ENCODE assay signal across 27 mouse cellular contexts in genomic region chr11:31974826-31975225, GRCm38 (mm10). TPM values are rescaled to one million over a fixed set of nuclear protein-coding genes. Genes with fewer than 3 reads are reported as not detected.
A peak's percentile ranks its signal among the peaks of the same experiment; 100 is the strongest.
DNase-seq lines count a peak whose midpoint lies in the region; ATAC-seq and TF ChIP-seq lines count a peak whose summit lies in the region.
"Had no signal": no experiment of that assay in that cellular context is flagged by ENCODE, and none has a peak within 500 bp of the region (broad histone marks: within the 10 kb centered on the region; RNA-seq: fewer than 3 reads in every experiment).

No protein-coding gene starts in this region.

- no peaks in the 10 kb centered on the region for H3K36me3 ChIP-seq in kidney, embryonic 15.5 days
- H3K36me3 ChIP-seq in lung, postnatal 0 days (ENCODE audit: insufficient read depth, low read length): no peaks in the 10 kb centered on the region
- H3K36me3 ChIP-seq in intestine, embryonic 14.5 days (ENCODE audit: control insufficient read depth, insufficient read depth, low read length): no peaks in the 10 kb centered on the region
- no peaks in the 10 kb centered on the region for H3K36me3 ChIP-seq in stomach, embryonic 15.5 days
- H3K36me3 ChIP-seq: embryonic facial prominence, embryonic 10.5 days; forebrain, embryonic 10.5 days; G1E; hindbrain, embryonic 15.5 days; lung, embryonic 15.5 days had no signal

- TF ChIP-seq CTCF in lung, postnatal 0 days (IDR thresholded peaks at IDR 0.05): no peak

- no peak overlapping the region for H3K4me2 ChIP-seq in kidney, embryonic 15.5 days
- H3K4me2 ChIP-seq in lung, postnatal 0 days (replicated peaks; ENCODE audit: low read depth, low read length): no peak overlapping the region
- no peak overlapping the region for H3K4me2 ChIP-seq in intestine, embryonic 14.5 days (ENCODE audit: low read length)
- H3K4me2 ChIP-seq in stomach, embryonic 15.5 days: no peak overlapping the region
- H3K4me2 ChIP-seq: hindbrain, embryonic 15.5 days; liver, embryonic 11.5 days; lung, embryonic 15.5 days had no signal

- no peak overlapping the region for H3K9ac ChIP-seq in kidney, embryonic 15.5 days
- H3K9ac ChIP-seq in lung, postnatal 0 days (replicated peaks; ENCODE audit: low read depth): no peak overlapping the region
- no peak overlapping the region for H3K9ac ChIP-seq in intestine, embryonic 14.5 days (ENCODE audit: low read length)
- H3K9ac ChIP-seq in stomach, embryonic 15.5 days: no peak overlapping the region
- H3K9ac ChIP-seq: hindbrain, embryonic 15.5 days; lung, embryonic 15.5 days had no signal

- no peak overlapping the region for H3K27ac ChIP-seq in kidney, embryonic 15.5 days
- H3K27ac ChIP-seq in lung, postnatal 0 days (ENCODE audit: low read length): no peak overlapping the region
- H3K27ac ChIP-seq in intestine, embryonic 14.5 days (ENCODE audit: low read depth): no peak overlapping the region
- H3K27ac ChIP-seq in stomach, embryonic 15.5 days: no peak overlapping the region; the same call in 1 of the 2 replicates
- H3K27ac ChIP-seq: embryonic facial prominence, embryonic 10.5 days; forebrain, embryonic 10.5 days; hindbrain, embryonic 15.5 days; lung, embryonic 15.5 days had no signal

- no peaks in the 10 kb centered on the region for H3K27me3 ChIP-seq in kidney, embryonic 15.5 days
- H3K27me3 ChIP-seq in lung, postnatal 0 days (replicated peaks; ENCODE audit: insufficient read depth, low read length): no peaks in the 10 kb centered on the region
- no peaks in the 10 kb centered on the region for H3K27me3 ChIP-seq in intestine, embryonic 14.5 days (replicated peaks; ENCODE audit: control insufficient read depth, insufficient read depth, low read length)
- H3K27me3 ChIP-seq in stomach, embryonic 15.5 days (replicated peaks): no peaks in the 10 kb centered on the region
- H3K27me3 ChIP-seq: CH12.LX; hindbrain, embryonic 15.5 days; lung, embryonic 15.5 days had no signal

- WGBS in kidney, embryonic 15.5 days: 53% methylated on average over 8 of the region's 8 CpGs
- 36% methylated on average over 8 of the region's 8 CpGs for WGBS in lung, postnatal 0 days
- 21% methylated on average over 8 of the region's 8 CpGs for WGBS in intestine, embryonic 14.5 days
- 24% methylated on average over 8 of the region's 8 CpGs for WGBS in stomach, embryonic 15.5 days

- 0 out of 2 replicates have a peak, but pooled peaks have one; percentile 49 for ATAC-seq in kidney, embryonic 15.5 days (replicated peaks; ENCODE audit: low FRiP score)
- ATAC-seq in lung, postnatal 0 days: no peak
- 0 out of 2 replicates have a peak, but pooled peaks have one; percentile 40 for ATAC-seq in intestine, embryonic 14.5 days (replicated peaks; ENCODE audit: low FRiP score, low TSS enrichment, low read depth)
- peak; percentile 35; the same call in 1 of the 2 replicates for ATAC-seq in stomach, embryonic 15.5 days (ENCODE audit: insufficient read depth, low FRiP score, low read depth)
- ATAC-seq: activated CD4-positive, CD25-positive, alpha-beta regulatory T cell, adult 4 months; forebrain, embryonic 16.5 days had no signal

- peaks cover 3% of the 10 kb centered on the region for H3K4me1 ChIP-seq in kidney, embryonic 15.5 days
- H3K4me1 ChIP-seq in lung, postnatal 0 days (ENCODE audit: insufficient read depth, low read depth, low read length): no peaks in the 10 kb centered on the region
- 0 out of 2 replicates have a peak, but pooled peaks cover 3% of the 10 kb centered on the region for H3K4me1 ChIP-seq in intestine, embryonic 14.5 days (replicated peaks; ENCODE audit: control insufficient read depth, insufficient read depth, low read length)
- H3K4me1 ChIP-seq in stomach, embryonic 15.5 days: no peaks in the 10 kb centered on the region
- H3K4me1 ChIP-seq: embryonic facial prominence, embryonic 10.5 days; forebrain, embryonic 10.5 days; hindbrain, embryonic 15.5 days; lung, embryonic 15.5 days had no signal

- DNase-seq in kidney, adult 9 months: no peak
- DNase-seq in lung, postnatal 0 days (ENCODE audit: low spot score): peak; percentile 9
- DNase-seq in lung, adult 18-20 months: no peak
- DNase-seq in intestine, embryonic 14.5 days (ENCODE audit: low spot score): no peak
- DNase-seq in urinary bladder, adult 2 months (ENCODE audit: low spot score): no peak
- DNase-seq: adrenal gland, adult 8-10 months; B cell, adult 2 months; cerebellum, adult 18-20 months; cerebellum, postnatal 25 days; gastrocnemius, postnatal 36 days; kidney, adult 11 months; kidney, postnatal 14 days; layer of hippocampus, postnatal 36 days; midbrain, embryonic 14.5 days; thymus, postnatal 25 days had no signal

- H3K4me3 ChIP-seq in kidney, embryonic 15.5 days (replicated peaks): no peak overlapping the region
- no peak overlapping the region for H3K4me3 ChIP-seq in lung, postnatal 0 days (ENCODE audit: low read depth, low read length)
- H3K4me3 ChIP-seq in intestine, embryonic 14.5 days (ENCODE audit: low read depth, low read length): no peak overlapping the region
- no peak overlapping the region for H3K4me3 ChIP-seq in stomach, embryonic 15.5 days (replicated peaks)
- H3K4me3 ChIP-seq: embryonic facial prominence, embryonic 10.5 days; forebrain, embryonic 10.5 days; hindbrain, embryonic 15.5 days; lung, embryonic 15.5 days had no signal

- peaks cover 2% of the 10 kb centered on the region for H3K9me3 ChIP-seq in kidney, embryonic 15.5 days (replicated peaks)
- no peaks in the 10 kb centered on the region for H3K9me3 ChIP-seq in lung, postnatal 0 days (ENCODE audit: low read length)
- H3K9me3 ChIP-seq in intestine, embryonic 14.5 days (ENCODE audit: control insufficient read depth, low read length): 0 out of 2 replicates have a peak, but pooled peaks cover 3% of the 10 kb centered on the region
- no peaks in the 10 kb centered on the region for H3K9me3 ChIP-seq in stomach, embryonic 15.5 days
- H3K9me3 ChIP-seq: G1E; hindbrain, embryonic 15.5 days; lung, embryonic 15.5 days had no signal

- no peak for TF ChIP-seq EP300 in lung, postnatal 0 days (IDR thresholded peaks at IDR 0.05)

RNA-seq across cellular contexts. Expression of gene 4930524B15Rik, which starts 9.4 kb away (rescaled TPM):
- polyA plus RNA-seq in kidney, embryonic 15.5 days (2015; fragmentation: Nextera tagmentation; extraction: Ambion mirVana): 0.12 and 0.15 TPM in 2 replicates
- polyA plus RNA-seq in lung, postnatal 0 days (2015; fragmentation: Nextera tagmentation; extraction: Ambion mirVana): 0.07 TPM in 1 of 2 replicates, not detected in the other
- 0.12 TPM in 1 of 2 replicates, not detected in the other for polyA plus RNA-seq in intestine, embryonic 14.5 days (2014; fragmentation: Nextera tagmentation; extraction: Ambion mirVana)
- not detected in 2 replicates for polyA plus RNA-seq in stomach, embryonic 15.5 days (2015; fragmentation: Nextera tagmentation; extraction: Ambion mirVana)
- 0.04 TPM in 1 of 2 replicates, not detected in the other for polyA plus RNA-seq in urinary bladder, adult 2 months (2012; rRNA removed)
- polyA plus RNA-seq: activated CD4-positive, CD25-positive, alpha-beta regulatory T cell, adult 4 months; G1E; liver, embryonic 11.5 days; lung, embryonic 15.5 days; neural tube, embryonic 11.5 days had no signal

RNA-seq across cellular contexts. Expression of gene Nsg2, which starts 25.4 kb away (rescaled TPM):
- polyA plus RNA-seq in kidney, embryonic 15.5 days (2015; fragmentation: Nextera tagmentation; extraction: Ambion mirVana): 4.6 and 7.7 TPM in 2 replicates
- 0.20 and 0.38 TPM in 2 replicates for polyA plus RNA-seq in lung, postnatal 0 days (2015; fragmentation: Nextera tagmentation; extraction: Ambion mirVana)
- 4.0 and 5.2 TPM in 2 replicates for polyA plus RNA-seq in intestine, embryonic 14.5 days (2014; fragmentation: Nextera tagmentation; extraction: Ambion mirVana)
- polyA plus RNA-seq in stomach, embryonic 15.5 days (2015; fragmentation: Nextera tagmentation; extraction: Ambion mirVana): 7.8 and 8.2 TPM in 2 replicates
- 2.7 TPM in 2 replicates for polyA plus RNA-seq in urinary bladder, adult 2 months (2012; rRNA removed)
- polyA plus RNA-seq: G1E had no signal
